Mouse (Mus musculus) erythroblast, embryonic 14.5 days (primary cell): ENCODE data around the gene Acsl5.

Source experiments
- GATA1 ChIP-seq: IDR thresholded peaks from 2 replicates; pipeline ENCODE4 v1.6.1; 2012; ENCODE audit warnings: low read length, inconsistent platforms, mixed read lengths
- TAL1 ChIP-seq: IDR thresholded peaks from 3 replicates; pipeline ENCODE4 v1.6.1; 2012; ENCODE audit warnings: low read length, inconsistent platforms, mixed read lengths

- TF ChIP-seq TAL1 (no peak), GATA1 (no peak)
Measured at GRCm38 (mm10) chr19:55342423-55342822, 90.7 kb downstream of the Acsl5 start.
